Mouse (Mus musculus) stomach, embryonic 16.5 days (tissue): Measurements from ENCODE around the gene Scamp1. TPM values are rescaled to one million over a fixed set of nuclear protein-coding genes. Genes with fewer than 3 reads are reported as not detected.
A peak's percentile ranks its signal among the peaks of the same experiment; 100 is the strongest.

Experiments used
- ATAC-seq: fragments of 200-750 bp; cut with Nextera tagmentation; 2 replicates; pipeline ENCODE4 v1.8.0; 2017; ENCODE audit warnings: moderate number of reproducible peaks, moderate TSS enrichment; ENCODE audit not compliant: insufficient read depth, low FRiP score
- H3K27ac ChIP-seq: fragments of 300-500 bp; sonication (generic); 2 replicates; pipeline ENCODE4 v1.5.1; 2014; ENCODE audit warnings: low read length
- H3K27me3 ChIP-seq: fragments of 300-500 bp; sonication (generic); 2 replicates; pipeline ENCODE4 v1.6.1; 2014; ENCODE audit warnings: low read length, control low read depth, mixed read lengths; ENCODE audit not compliant: control insufficient read depth, insufficient read depth
- H3K36me3 ChIP-seq: fragments of 300-500 bp; sonication (generic); 2 replicates; pipeline ENCODE4 v1.6.1; 2014; ENCODE audit warnings: low read length; ENCODE audit not compliant: control insufficient read depth, insufficient read depth
- H3K4me1 ChIP-seq: fragments of 300-500 bp; sonication (generic); 2 replicates; pipeline ENCODE4 v1.6.1; 2014; ENCODE audit warnings: low read length, control low read depth, mixed read lengths; ENCODE audit not compliant: control insufficient read depth, insufficient read depth
- H3K4me2 ChIP-seq: fragments of 300-500 bp; sonication (generic); 2 replicates; pipeline ENCODE4 v1.6.1; 2014; ENCODE audit warnings: low read depth, low read length, mixed read lengths
- H3K4me3 ChIP-seq: fragments of 300-500 bp; sonication (generic); replicated peaks from 2 replicates; pipeline ENCODE4 v1.5.1; 2014; ENCODE audit warnings: mild to moderate bottlenecking, low read length
- H3K9ac ChIP-seq: fragments of 300-500 bp; sonication (generic); 2 replicates; pipeline ENCODE4 v1.6.1; 2014; ENCODE audit warnings: low read length
- H3K9me3 ChIP-seq: fragments of 300-500 bp; sonication (generic); replicated peaks from 2 replicates; pipeline ENCODE4 v1.6.1; 2016; ENCODE audit warnings: low read length, control low read depth; ENCODE audit not compliant: control insufficient read depth
- WGBS: fragments of 180-500 bp; shearing (Covaris S2); extraction: QIAGEN DNeasy Blood & Tissue Kit; methylation state at CpG from one replicate; pipeline ENCODE4 v1.1.7; 2014; 5-methylcytosine and 5-hydroxymethylcytosine counted together
- polyA plus RNA-seq: library from polyadenylated mRNA; unstranded; fragments of >200 nt; fragmentation: Nextera tagmentation; extraction: Ambion mirVana; gene quantifications from 2 replicates; pipeline ENCODE4 v1.2.1, GENCODE M21; 2015

Gene Scamp1
- polyA plus RNA-seq, 1 experiment from 2014 or later: 47.7 TPM

GRCm38 (mm10) chr13:94180477-94181420 is 104.9 kb downstream of the Scamp1 start:
- 73% methylated on average over 5 of the region's 5 CpGs for WGBS
- ATAC-seq: no peak
- Histone ChIP-seq H3K4me1 (no peaks in the 10 kb centered on the region), H3K36me3 (no peaks in the 10 kb centered on the region), H3K9ac (no peak overlapping the region), H3K4me2 (no peak overlapping the region), H3K27ac (no peak overlapping the region), H3K27me3 (0 out of 2 replicates have a peak, but pooled peaks cover 1% of the 10 kb centered on the region), H3K9me3 (no peaks in the 10 kb centered on the region), H3K4me3 (no peak overlapping the region)

GRCm38 (mm10) chr13:94178401-94179040 is 107.1 kb downstream of the Scamp1 start:
- no peak overlapping the region for H3K27ac ChIP-seq
- no peak overlapping the region for H3K4me3 ChIP-seq
- no peak overlapping the region for H3K4me2 ChIP-seq
- H3K9me3 ChIP-seq: no peaks in the 10 kb centered on the region
- 0 out of 2 replicates have a peak, but pooled peaks cover 3% of the 10 kb centered on the region for H3K27me3 ChIP-seq
- 62% methylated on average over 11 of the region's 11 CpGs for WGBS
- H3K36me3 ChIP-seq: no peaks in the 10 kb centered on the region
- peaks cover 8% of the 10 kb centered on the region; the same call in 1 of the 2 replicates for H3K4me1 ChIP-seq
- H3K9ac ChIP-seq: no peak overlapping the region
- no peak for ATAC-seq

- WGBS: 56% methylated on average over 7 of the region's 7 CpGs
- Histone ChIP-seq H3K9me3 (no peaks in the 10 kb centered on the region), H3K36me3 (no peaks in the 10 kb centered on the region), H3K9ac (no peak overlapping the region), H3K4me3 (no peak overlapping the region), H3K27ac (no peak overlapping the region), H3K4me2 (no peak overlapping the region), H3K27me3 (0 out of 2 replicates have a peak, but pooled peaks cover 3% of the 10 kb centered on the region), H3K4me1 (peaks cover 8% of the 10 kb centered on the region; the same call in 1 of the 2 replicates)
- ATAC-seq: no peak
Measured at GRCm38 (mm10) chr13:94177148-94177547, 108.5 kb downstream of the Scamp1 start.

- Histone ChIP-seq H3K27ac (no peak overlapping the region), H3K4me1 (peaks cover 8% of the 10 kb centered on the region; the same call in 1 of the 2 replicates), H3K4me3 (no peak overlapping the region), H3K9me3 (no peaks in the 10 kb centered on the region), H3K36me3 (no peaks in the 10 kb centered on the region), H3K27me3 (0 out of 2 replicates have a peak, but pooled peaks cover 3% of the 10 kb centered on the region), H3K9ac (no peak overlapping the region), H3K4me2 (peak overlapping the region; percentile 3; the same call in 1 of the 2 replicates)
- WGBS: 72% methylated on average over 6 of the region's 6 CpGs
- no peak for ATAC-seq
Measured at GRCm38 (mm10) chr13:94175379-94176050, 110.1 kb downstream of the Scamp1 start.

- H3K27me3 ChIP-seq: 0 out of 2 replicates have a peak, but pooled peaks cover 3% of the 10 kb centered on the region
- peak overlapping the region; percentile 54 for H3K9ac ChIP-seq
- 22% methylated on average over 16 of the region's 16 CpGs for WGBS
- no peaks in the 10 kb centered on the region for H3K36me3 ChIP-seq
- peaks cover 8% of the 10 kb centered on the region; the same call in 1 of the 2 replicates for H3K4me1 ChIP-seq
- H3K4me2 ChIP-seq: peak overlapping the region; percentile 87
- H3K4me3 ChIP-seq: peak overlapping the region; percentile 46
- no peaks in the 10 kb centered on the region for H3K9me3 ChIP-seq
- ATAC-seq: no peak
- no peak overlapping the region for H3K27ac ChIP-seq
Measured at GRCm38 (mm10) chr13:94174577-94175279, 110.9 kb downstream of the Scamp1 start.

GRCm38 (mm10) chr13:94173633-94174576 is 111.8 kb downstream of the Scamp1 start:
- H3K4me2 ChIP-seq: peak overlapping the region; percentile 87
- 0 out of 2 replicates have a peak, but pooled peaks cover 3% of the 10 kb centered on the region for H3K27me3 ChIP-seq
- H3K27ac ChIP-seq: no peak overlapping the region
- ATAC-seq: peak; percentile 37; the same call in 1 of the 2 replicates
- H3K4me1 ChIP-seq: peaks cover 8% of the 10 kb centered on the region; the same call in 1 of the 2 replicates
- H3K9ac ChIP-seq: peak overlapping the region; percentile 54
- WGBS: 3% methylated on average over 55 of the region's 55 CpGs
- no peaks in the 10 kb centered on the region for H3K9me3 ChIP-seq
- peak overlapping the region; percentile 46 for H3K4me3 ChIP-seq
- H3K36me3 ChIP-seq: no peaks in the 10 kb centered on the region

GRCm38 (mm10) chr13:94172533-94173310 is 112.9 kb downstream of the Scamp1 start:
- no peak overlapping the region for H3K27ac ChIP-seq

More at GRCm38 (mm10) chr13:94172533-94173310, 112.9 kb downstream of the Scamp1 start:
- ATAC-seq: no peak; the same call in 1 of the 2 replicates
- H3K4me1 ChIP-seq: peaks cover 8% of the 10 kb centered on the region; the same call in 1 of the 2 replicates
- no peak overlapping the region for H3K4me3 ChIP-seq
- no peak overlapping the region for H3K4me2 ChIP-seq
- H3K9ac ChIP-seq: no peak overlapping the region
- 0 out of 2 replicates have a peak, but pooled peaks cover 3% of the 10 kb centered on the region for H3K27me3 ChIP-seq
- H3K36me3 ChIP-seq: no peaks in the 10 kb centered on the region
- no peaks in the 10 kb centered on the region for H3K9me3 ChIP-seq
- WGBS: 78% methylated on average over 15 of the region's 15 CpGs
